8 mouse cellular contexts compared by ENCODE assay signal in genomic region chr11:84179226-84179953, GRCm38 (mm10). TPM values are rescaled to one million over a fixed set of nuclear protein-coding genes. Genes with fewer than 3 reads are reported as not detected.
DNase-seq lines count a peak whose midpoint lies in the region; ATAC-seq and TF ChIP-seq lines count a peak whose summit lies in the region.

No protein-coding gene starts in this region.

- TF ChIP-seq CTCF in gastrocnemius, adult 2 months (IDR thresholded peaks at IDR 0.05) = peak; percentile 82
- TF ChIP-seq CTCF in hindbrain, postnatal 0 days (IDR thresholded peaks at IDR 0.05; ENCODE audit: low read depth) = peak; percentile 75
- peak; percentile 72 for TF ChIP-seq CTCF in left cerebral cortex, adult 2 months (IDR thresholded peaks at IDR 0.05)

- peaks cover 35% of the 10 kb centered on the region for H3K79me2 ChIP-seq in macrophage (ENCODE audit: inconsistent target)

- ATAC-seq in activated CD4-positive, CD25-positive, alpha-beta regulatory T cell, adult 4 months = peak; percentile 71
- ATAC-seq in common myeloid progenitor, adult 5-6 weeks (replicated peaks; ENCODE audit: low read depth, poor library complexity, severe bottlenecking) = peak; percentile 93
- ATAC-seq in hindbrain, postnatal 0 days = peak; percentile 99

- peaks cover 9% of the 10 kb centered on the region for H3K4me1 ChIP-seq in hindbrain, postnatal 0 days (ENCODE audit: insufficient read depth, low read length)

- intact Hi-C loops in gastrocnemius, adult 2 months (cut with DNase I) = loop anchor here (5.0 kb wide), 1 partner anchor 47 kb away; no protein-coding TSS in a partner anchor
- intact Hi-C loops in left cerebral cortex, adult 2 months (cut with DNase I) = loop anchor here (1.0 to 5.0 kb wide), 2 partner anchors 63 to 639 kb away; no protein-coding TSS in a partner anchor

- whole genome bisulfite sequencing in hindbrain, postnatal 0 days = under 1% methylated on average over 74 of the region's 85 CpGs
- WGBS in macrophage (ENCODE audit: missing documents) = under 1% methylated on average over 53 of the region's 85 CpGs

- H3K36me3 ChIP-seq in hindbrain, postnatal 0 days (ENCODE audit: insufficient read depth, low read length) = no peaks in the 10 kb centered on the region
- no peaks in the 10 kb centered on the region for H3K36me3 ChIP-seq in macrophage (ENCODE audit: inconsistent target)

- peak overlapping the region; percentile 93 for H3K27ac ChIP-seq in gastrocnemius, adult 2 months
- peak overlapping the region; percentile 95 for H3K27ac ChIP-seq in hindbrain, postnatal 0 days
- peak overlapping the region; percentile 85 for H3K27ac ChIP-seq in left cerebral cortex, adult 2 months
- peak overlapping the region; percentile 70 for H3K27ac ChIP-seq in macrophage

- H3K4me2 ChIP-seq in hindbrain, postnatal 0 days (ENCODE audit: low read depth, low read length) = peak overlapping the region; percentile 60

- no peaks in the 10 kb centered on the region for H3K9me3 ChIP-seq in hindbrain, postnatal 0 days (ENCODE audit: low read length)

- no peaks in the 10 kb centered on the region for H3K27me3 ChIP-seq in hindbrain, postnatal 0 days (ENCODE audit: insufficient read depth, low read length)

- DNase-seq in gastrocnemius, adult 2 months = peak; percentile 99
- peak; percentile 97 for DNase-seq in hindbrain, postnatal 0 days (ENCODE audit: low spot score)
- peak; percentile 92 to 93 for DNase-seq in left cerebral cortex, adult 2 months (ENCODE audit: extremely low spot score in 1 of 2, low spot score in 2 of 2)
- DNase-seq in retina, postnatal 7 days (ENCODE audit: low read depth, low spot score) = peak; percentile 95
- peak; percentile 90 to 95 for DNase-seq in urinary bladder, adult 18-20 months (ENCODE audit: low spot score in 2 of 2)

- peak overlapping the region; percentile 81 for H3K9ac ChIP-seq in hindbrain, postnatal 0 days (replicated peaks; ENCODE audit: low read length)

- peak overlapping the region; percentile 84 for H3K4me3 ChIP-seq in gastrocnemius, adult 2 months
- peak overlapping the region; percentile 86 for H3K4me3 ChIP-seq in hindbrain, postnatal 0 days (ENCODE audit: low read length)
- peak overlapping the region; percentile 97 for H3K4me3 ChIP-seq in left cerebral cortex, adult 2 months
- peak overlapping the region; percentile 33 for H3K4me3 ChIP-seq in macrophage (ENCODE audit: inconsistent target)

RNA-seq across cellular contexts. Expression of gene Gm11437, which starts 12.1 kb away (rescaled TPM):
- not detected for polyA plus RNA-seq in activated CD4-positive, CD25-positive, alpha-beta regulatory T cell, adult 4 months (2017; shearing (Covaris generic))
- total RNA-seq in common myeloid progenitor, adult 5-6 weeks (2017) = not detected in 2 replicates
- not detected for total RNA-seq in gastrocnemius, adult 2 months (2021)
- not detected in 2 replicates for total RNA-seq in hindbrain, postnatal 0 days (2014; rRNA removed)
- not detected in 2 replicates for polyA plus RNA-seq in hindbrain, postnatal 0 days (2015; fragmentation: Nextera tagmentation; extraction: Ambion mirVana)
- not detected for total RNA-seq in left cerebral cortex, adult 2 months (2021)
- total RNA-seq in macrophage (2018; cell fraction: chromatin; rRNA removed) = not detected
- not detected for total RNA-seq in macrophage (2018; cell fraction: cytosol; rRNA removed)
- not detected for total RNA-seq in macrophage (2018; cell fraction: nucleus; rRNA removed)
- not detected in 3 replicates for polyA plus RNA-seq in macrophage (2018)

RNA-seq across cellular contexts. Expression of gene Acaca, which starts 49.9 kb away (rescaled TPM):
- polyA plus RNA-seq in activated CD4-positive, CD25-positive, alpha-beta regulatory T cell, adult 4 months (2017; shearing (Covaris generic)) = 1 to 10 TPM; 4.9 to 5.2 TPM
- total RNA-seq in common myeloid progenitor, adult 5-6 weeks (2017) = 25.8 and 40.7 TPM in 2 replicates
- total RNA-seq in gastrocnemius, adult 2 months (2021) = 10 to 100 TPM; 14.9 to 22.8 TPM
- total RNA-seq in hindbrain, postnatal 0 days (2014; rRNA removed) = 102 and 127 TPM in 2 replicates
- polyA plus RNA-seq in hindbrain, postnatal 0 days (2015; fragmentation: Nextera tagmentation; extraction: Ambion mirVana) = 16.4 and 18.2 TPM in 2 replicates
- total RNA-seq in left cerebral cortex, adult 2 months (2021) = 10 to 100 TPM; 80.8 to 81.2 TPM
- total RNA-seq in macrophage (2018; cell fraction: chromatin; rRNA removed) = 100 to 1,000 TPM in 15 of 26 experiments, 10 to 100 TPM in 11; 30.0 to 142 (median 106) TPM
- 10 to 100 TPM; 12.0 to 25.5 (median 21.3) TPM for total RNA-seq in macrophage (2018; cell fraction: cytosol; rRNA removed)
- 10 to 100 TPM; 17.6 to 79.5 (median 38.8) TPM for total RNA-seq in macrophage (2018; cell fraction: nucleus; rRNA removed)
- 10.9 to 20.1 TPM (median 11.1 TPM) in 3 replicates for polyA plus RNA-seq in macrophage (2018)

RNA-seq across cellular contexts. Expression of gene Tada2a, which starts 50.0 kb away (rescaled TPM):
- 10 to 100 TPM; 13.1 to 13.2 TPM for polyA plus RNA-seq in activated CD4-positive, CD25-positive, alpha-beta regulatory T cell, adult 4 months (2017; shearing (Covaris generic))
- total RNA-seq in common myeloid progenitor, adult 5-6 weeks (2017) = 16.2 and 25.3 TPM in 2 replicates
- total RNA-seq in gastrocnemius, adult 2 months (2021) = 10 to 100 TPM; 11.6 to 12.2 TPM
- total RNA-seq in hindbrain, postnatal 0 days (2014; rRNA removed) = 13.0 and 15.9 TPM in 2 replicates
- 24.7 and 25.6 TPM in 2 replicates for polyA plus RNA-seq in hindbrain, postnatal 0 days (2015; fragmentation: Nextera tagmentation; extraction: Ambion mirVana)
- 10 to 100 TPM; 34.0 to 35.5 TPM for total RNA-seq in left cerebral cortex, adult 2 months (2021)
- total RNA-seq in macrophage (2018; cell fraction: chromatin; rRNA removed) = 10 to 100 TPM in 23 of 26 experiments, 1 to 10 TPM in 3; 8.7 to 66.8 (median 36.6) TPM
- total RNA-seq in macrophage (2018; cell fraction: cytosol; rRNA removed) = 1 to 10 TPM; 1.5 to 6.8 (median 4.7) TPM
- total RNA-seq in macrophage (2018; cell fraction: nucleus; rRNA removed) = 10 to 100 TPM in 18 of 26 experiments, 1 to 10 TPM in 8; 3.8 to 35.9 (median 16.3) TPM
- polyA plus RNA-seq in macrophage (2018) = 5.3 to 8.6 TPM (median 7.5 TPM) in 3 replicates

Comparison
In these comparisons a context has a peak if more than half of its experiments do, and no peak if none do; other contexts are left out.
1. Peak in every context shown above with its lines: DNase-seq, ATAC-seq, H3K4me3 ChIP-seq and H3K27ac ChIP-seq.
2. H3K4me3 ChIP-seq: peak in every context shown above with its lines; median percentile 97 in left cerebral cortex, adult 2 months; 86 in hindbrain, postnatal 0 days; 84 in gastrocnemius, adult 2 months; 33 in macrophage.